Mouse (Mus musculus) lung, embryonic 15.5 days (tissue): ENCODE results near the gene Cat. TPM values are rescaled to one million over a fixed set of nuclear protein-coding genes. Genes with fewer than 3 reads are reported as not detected.

ENCODE experiments used
- ATAC-seq: fragments of 200-750 bp; cut with Nextera tagmentation; 2 replicates; pipeline ENCODE4 v1.8.0; 2017; ENCODE audit warnings: moderate number of reproducible peaks, borderline replicate concordance; ENCODE audit not compliant: low FRiP score, low TSS enrichment; ENCODE audit errors: extremely low read depth
- H3K27ac ChIP-seq: fragments of 300-500 bp; sonication (generic); 2 replicates; pipeline ENCODE4 v1.5.1; 2015; ENCODE audit warnings: moderate library complexity, mild to moderate bottlenecking, inconsistent platforms
- H3K27me3 ChIP-seq: fragments of 300-500 bp; sonication (generic); 2 replicates; pipeline ENCODE4 v1.6.1; 2015; ENCODE audit warnings: inconsistent platforms
- H3K36me3 ChIP-seq: fragments of 300-500 bp; sonication (generic); 2 replicates; pipeline ENCODE4 v1.6.1; 2015; ENCODE audit warnings: inconsistent platforms
- H3K4me1 ChIP-seq: fragments of 300-500 bp; sonication (generic); 2 replicates; pipeline ENCODE4 v1.6.1; 2015; ENCODE audit warnings: inconsistent platforms
- H3K4me2 ChIP-seq: fragments of 300-500 bp; sonication (generic); 2 replicates; pipeline ENCODE4 v1.6.1; 2015; ENCODE audit warnings: inconsistent platforms, mild to moderate bottlenecking, moderate library complexity
- H3K4me3 ChIP-seq: fragments of 300-500 bp; sonication (generic); 2 replicates; pipeline ENCODE4 v1.5.1; 2015; ENCODE audit warnings: mild to moderate bottlenecking, inconsistent platforms
- H3K9ac ChIP-seq: fragments of 300-500 bp; sonication (generic); 2 replicates; pipeline ENCODE4 v1.6.1; 2015; ENCODE audit warnings: inconsistent platforms
- H3K9me3 ChIP-seq: fragments of 300-500 bp; sonication (generic); 2 replicates; pipeline ENCODE4 v1.6.1; 2016; ENCODE audit warnings: inconsistent platforms
- WGBS: fragments of 180-500 bp; shearing (Covaris S2); methylation state at CpG from one replicate; pipeline ENCODE4 v1.1.7; 2015; 5-methylcytosine and 5-hydroxymethylcytosine counted together
- polyA plus RNA-seq: library from polyadenylated mRNA; unstranded; fragments of >200 nt; fragmentation: Nextera tagmentation; extraction: Ambion mirVana; gene quantifications from 2 replicates; pipeline ENCODE4 v1.2.1, GENCODE M21; 2015

Gene Cat
- polyA plus RNA-seq, 1 experiment from 2014 or later: 90.6 TPM

GRCm38 (mm10) chr2:103476180-103476579 is 8.8 kb downstream of the Cat start:
- no peak overlapping the region for H3K9ac ChIP-seq
- 90% methylated on average over 2 of the region's 2 CpGs for WGBS
- ATAC-seq: no peak
- H3K36me3 ChIP-seq: peaks cover 38% of the 10 kb centered on the region
- no peak overlapping the region for H3K27ac ChIP-seq
- no peak overlapping the region for H3K4me3 ChIP-seq
- H3K27me3 ChIP-seq: no peaks in the 10 kb centered on the region
- H3K9me3 ChIP-seq: no peaks in the 10 kb centered on the region
- peaks cover 5% of the 10 kb centered on the region; the same call in 1 of the 2 replicates for H3K4me1 ChIP-seq
- H3K4me2 ChIP-seq: no peak overlapping the region

- Histone ChIP-seq H3K36me3 (peaks cover 62% of the 10 kb centered on the region), H3K9me3 (no peaks in the 10 kb centered on the region), H3K4me2 (no peak overlapping the region), H3K9ac (no peak overlapping the region), H3K27ac (no peak overlapping the region), H3K4me3 (no peak overlapping the region), H3K27me3 (no peaks in the 10 kb centered on the region), H3K4me1 (peaks cover 5% of the 10 kb centered on the region; the same call in 1 of the 2 replicates)
- no peak for ATAC-seq
- 91% methylated on average over 3 of the region's 3 CpGs for WGBS
Measured at GRCm38 (mm10) chr2:103473362-103473761, 11.6 kb downstream of the Cat start.

GRCm38 (mm10) chr2:103466984-103467588 is 17.9 kb downstream of the Cat start:
- peak; percentile 52; the same call in 1 of the 2 replicates for ATAC-seq
- 54% methylated on average over 10 of the region's 10 CpGs for WGBS
- peaks cover 55% of the 10 kb centered on the region for H3K36me3 ChIP-seq

GRCm38 (mm10) chr2:103466272-103466671 is 18.7 kb downstream of the Cat start:
- Histone ChIP-seq H3K9ac (no peak overlapping the region), H3K36me3 (peaks cover 53% of the 10 kb centered on the region), H3K4me1 (peaks cover 8% of the 10 kb centered on the region), H3K4me2 (no peak overlapping the region), H3K4me3 (no peak overlapping the region), H3K9me3 (no peaks in the 10 kb centered on the region), H3K27me3 (no peaks in the 10 kb centered on the region), H3K27ac (no peak overlapping the region)
- 78% methylated on average over 3 of the region's 3 CpGs for WGBS
- ATAC-seq: no peak

More at GRCm38 (mm10) chr2:103466984-103467588, 17.9 kb downstream of the Cat start:
- H3K9me3 ChIP-seq: no peaks in the 10 kb centered on the region
- H3K4me2 ChIP-seq: no peak overlapping the region
- peak overlapping the region; percentile 6 for H3K27ac ChIP-seq
- H3K27me3 ChIP-seq: no peaks in the 10 kb centered on the region
- H3K4me1 ChIP-seq: peaks cover under 1% of the 10 kb centered on the region; the same call in 1 of the 2 replicates
- no peak overlapping the region for H3K4me3 ChIP-seq
- H3K9ac ChIP-seq: no peak overlapping the region

- ATAC-seq: no peak
- Histone ChIP-seq H3K4me2 (no peak overlapping the region), H3K4me3 (no peak overlapping the region), H3K4me1 (peaks cover 8% of the 10 kb centered on the region), H3K27me3 (no peaks in the 10 kb centered on the region), H3K9me3 (no peaks in the 10 kb centered on the region), H3K36me3 (peaks cover 47% of the 10 kb centered on the region), H3K9ac (no peak overlapping the region), H3K27ac (no peak overlapping the region)
- 92% methylated on average over 11 of the region's 11 CpGs for WGBS
Measured at GRCm38 (mm10) chr2:103465429-103465828, 19.5 kb downstream of the Cat start.

GRCm38 (mm10) chr2:103464524-103464923 is 20.4 kb downstream of the Cat start:
- peaks cover 8% of the 10 kb centered on the region for H3K4me1 ChIP-seq
- H3K36me3 ChIP-seq: peaks cover 47% of the 10 kb centered on the region
- WGBS: 94% methylated on average over 8 of the region's 8 CpGs
- H3K4me2 ChIP-seq: no peak overlapping the region
- H3K27ac ChIP-seq: no peak overlapping the region
- no peak overlapping the region for H3K9ac ChIP-seq
- no peaks in the 10 kb centered on the region for H3K27me3 ChIP-seq
- no peak overlapping the region for H3K4me3 ChIP-seq
- no peaks in the 10 kb centered on the region for H3K9me3 ChIP-seq
- no peak for ATAC-seq

- H3K27ac ChIP-seq: no peak overlapping the region
- ATAC-seq: no peak
- H3K36me3 ChIP-seq: peaks cover 54% of the 10 kb centered on the region
Measured at GRCm38 (mm10) chr2:103462746-103463145, 22.2 kb downstream of the Cat start.

GRCm38 (mm10) chr2:103461743-103462142 is 23.2 kb downstream of the Cat start:
- ATAC-seq: no peak
- H3K4me3 ChIP-seq: no peak overlapping the region
- WGBS: 33% methylated on average over 9 of the region's 9 CpGs
- no peaks in the 10 kb centered on the region for H3K9me3 ChIP-seq
- H3K4me1 ChIP-seq: peaks cover 8% of the 10 kb centered on the region
- peak overlapping the region; percentile 39; the same call in 1 of the 2 replicates for H3K27ac ChIP-seq
- H3K9ac ChIP-seq: no peak overlapping the region
- H3K27me3 ChIP-seq: no peaks in the 10 kb centered on the region
- H3K36me3 ChIP-seq: peaks cover 55% of the 10 kb centered on the region
- no peak overlapping the region for H3K4me2 ChIP-seq

More at GRCm38 (mm10) chr2:103462746-103463145, 22.2 kb downstream of the Cat start:
- H3K27me3 ChIP-seq: no peaks in the 10 kb centered on the region
- no peak overlapping the region for H3K4me2 ChIP-seq
- peaks cover 8% of the 10 kb centered on the region for H3K4me1 ChIP-seq
- 90% methylated on average over 5 of the region's 5 CpGs for WGBS
- no peak overlapping the region for H3K4me3 ChIP-seq
- H3K9me3 ChIP-seq: no peaks in the 10 kb centered on the region
- H3K9ac ChIP-seq: no peak overlapping the region

GRCm38 (mm10) chr2:103461210-103461609 is 23.8 kb downstream of the Cat start:
- no peak for ATAC-seq
- Histone ChIP-seq H3K27ac (peak overlapping the region; percentile 39; the same call in 1 of the 2 replicates), H3K4me1 (peaks cover 8% of the 10 kb centered on the region), H3K36me3 (peaks cover 56% of the 10 kb centered on the region), H3K4me2 (no peak overlapping the region), H3K9me3 (no peaks in the 10 kb centered on the region), H3K4me3 (no peak overlapping the region), H3K9ac (no peak overlapping the region), H3K27me3 (no peaks in the 10 kb centered on the region)
- 59% methylated on average over 8 of the region's 8 CpGs for WGBS

GRCm38 (mm10) chr2:103459069-103459468 is 25.9 kb downstream of the Cat start:
- H3K36me3 ChIP-seq: peaks cover 63% of the 10 kb centered on the region
- WGBS: 90% methylated on average over 10 of the region's 10 CpGs
- ATAC-seq: no peak

GRCm38 (mm10) chr2:103457628-103458027 is 27.3 kb downstream of the Cat start:
- peaks cover 63% of the 10 kb centered on the region for H3K36me3 ChIP-seq
- H3K9me3 ChIP-seq: no peaks in the 10 kb centered on the region
- peaks cover 8% of the 10 kb centered on the region for H3K4me1 ChIP-seq
- WGBS: 90% methylated on average over 7 of the region's 7 CpGs
- no peak for ATAC-seq
- H3K4me2 ChIP-seq: no peak overlapping the region
- H3K27me3 ChIP-seq: no peaks in the 10 kb centered on the region
- no peak overlapping the region for H3K9ac ChIP-seq
- H3K27ac ChIP-seq: no peak overlapping the region
- no peak overlapping the region for H3K4me3 ChIP-seq

More at GRCm38 (mm10) chr2:103459069-103459468, 25.9 kb downstream of the Cat start:
- Histone ChIP-seq H3K27ac (no peak overlapping the region), H3K9me3 (no peaks in the 10 kb centered on the region), H3K27me3 (no peaks in the 10 kb centered on the region), H3K4me1 (peaks cover 8% of the 10 kb centered on the region), H3K4me2 (no peak overlapping the region), H3K9ac (no peak overlapping the region), H3K4me3 (no peak overlapping the region)

GRCm38 (mm10) chr2:103457048-103457447 is 27.9 kb downstream of the Cat start:
- Histone ChIP-seq H3K27ac (no peak overlapping the region), H3K4me1 (peaks cover 8% of the 10 kb centered on the region), H3K36me3 (peaks cover 63% of the 10 kb centered on the region), H3K9ac (no peak overlapping the region), H3K4me3 (no peak overlapping the region), H3K9me3 (no peaks in the 10 kb centered on the region), H3K27me3 (no peaks in the 10 kb centered on the region), H3K4me2 (no peak overlapping the region)
- 83% methylated on average over 5 of the region's 5 CpGs for WGBS
- ATAC-seq: no peak
